Mouse (Mus musculus) left cerebral cortex, adult 8-10 months (tissue): ENCODE results near the gene Cox7a2. TPM values are rescaled to one million over a fixed set of nuclear protein-coding genes. Genes with fewer than 3 reads are reported as not detected.

Source experiments
- DNase-seq, 2 experiments: peaks; one replicate each; pipeline ENCODE4 v3.0.0; 2022; ENCODE audit warnings: low spot score in 2 of 2
- total RNA-seq, 4 experiments: library from RNA; stranded (reverse); gene quantifications; 2 replicates each; pipeline ENCODE4 v1.2.4; 2022

Cox7a2 gene
- total RNA-seq, 4 experiments from 2014 or later, result 327 to 361 (median 350) TPM

DNA sequence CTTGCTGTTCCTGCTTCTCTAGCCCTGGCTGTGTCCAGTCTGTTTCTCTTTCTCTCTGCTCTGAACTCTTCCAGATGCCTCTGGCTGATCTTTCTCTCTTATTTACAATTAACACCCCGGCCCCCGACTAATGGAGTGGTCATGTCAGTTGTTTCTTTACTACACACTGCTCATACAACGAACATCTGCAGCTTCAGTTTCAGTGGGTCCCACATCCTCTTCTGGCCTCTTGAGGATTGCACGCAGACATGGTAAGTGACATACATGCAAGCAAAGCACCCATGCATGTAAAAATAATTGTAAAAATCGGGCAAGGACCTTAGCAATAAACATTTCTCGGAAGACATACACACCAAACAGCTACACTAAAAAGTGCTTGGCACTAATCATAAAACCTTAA is 24.1 kb downstream of the Cox7a2 start:
- DNase-seq, result no peak

DNA sequence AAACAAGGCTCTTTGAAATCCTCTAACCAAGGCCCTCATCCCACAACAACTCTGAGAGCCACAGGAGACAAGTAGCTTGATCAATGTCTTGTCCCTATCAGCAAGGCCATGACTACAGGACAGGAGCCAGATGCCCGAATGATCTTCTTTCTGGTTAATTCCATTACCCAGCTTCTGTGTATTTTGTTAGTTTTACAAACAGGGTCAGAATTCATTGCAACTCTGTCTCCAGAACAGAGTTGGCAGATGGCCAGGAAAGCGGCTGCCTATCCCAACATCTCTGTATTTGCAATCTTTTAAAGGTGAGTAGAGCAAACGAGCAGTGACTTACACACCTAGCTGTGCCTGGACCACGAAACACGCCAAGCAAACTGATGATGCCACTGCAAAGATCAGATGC is 29.4 kb downstream of the Cox7a2 start:
- DNase-seq, result no peak

DNA sequence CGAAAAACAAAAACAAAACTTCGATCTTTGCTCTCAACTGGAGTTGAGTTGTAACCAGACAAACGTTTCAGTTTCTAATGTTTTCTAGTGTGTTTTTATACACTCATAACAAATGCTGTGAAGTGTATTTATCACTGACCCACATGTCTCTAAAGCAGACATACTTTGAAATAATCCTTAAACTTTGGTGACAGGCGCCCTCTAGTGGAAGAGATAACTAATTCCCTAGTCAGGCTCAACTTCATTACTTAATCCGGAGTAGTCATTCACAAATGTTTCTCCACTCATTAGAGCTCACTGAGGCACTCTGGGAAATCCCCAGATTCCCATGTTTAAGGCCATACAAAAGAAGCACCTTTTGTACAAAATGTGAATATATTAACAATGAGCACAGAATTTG is 36.6 kb downstream of the Cox7a2 start:
- DNase-seq, result no peak

DNA sequence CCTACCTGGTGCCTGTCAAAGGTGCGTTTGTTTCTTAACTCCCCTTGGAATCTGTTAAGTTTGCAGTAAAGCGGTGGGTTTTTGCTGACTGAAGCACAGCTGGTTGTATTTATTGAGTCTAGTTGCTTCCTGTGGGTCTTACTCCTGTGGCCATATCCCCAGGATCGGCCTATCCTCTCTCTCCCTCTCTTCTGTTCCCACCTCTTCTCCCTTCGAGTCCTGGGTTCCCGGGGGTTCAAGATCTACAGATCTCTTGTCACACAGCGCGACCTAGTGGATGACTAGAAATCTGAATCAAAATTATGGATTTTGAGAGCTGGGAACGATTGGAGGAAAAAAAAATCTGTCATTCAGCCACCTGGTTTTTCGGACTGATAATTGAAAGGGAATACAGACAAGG is 38.6 kb downstream of the Cox7a2 start:
- no peak for DNase-seq

DNA sequence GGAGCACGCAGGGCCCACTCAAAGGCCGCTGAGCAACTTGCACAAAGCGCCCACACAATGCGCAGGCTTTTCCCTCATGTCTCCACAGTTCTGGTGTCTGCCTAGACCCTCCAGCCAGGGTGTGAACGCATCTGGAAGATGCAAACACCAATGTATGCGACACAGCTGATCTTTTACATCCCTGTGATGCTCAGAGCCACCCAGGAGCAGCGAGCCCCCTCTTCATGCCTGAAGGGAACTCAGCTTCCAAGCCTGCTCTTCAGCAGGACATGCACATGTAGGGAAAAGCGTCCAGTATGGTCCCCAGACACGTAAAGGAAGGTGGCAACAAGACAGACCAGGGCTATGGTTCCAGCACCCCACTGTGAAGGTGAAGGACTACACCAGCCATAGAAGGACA is 39.5 kb downstream of the Cox7a2 start:
- DNase-seq, result no peak

DNA sequence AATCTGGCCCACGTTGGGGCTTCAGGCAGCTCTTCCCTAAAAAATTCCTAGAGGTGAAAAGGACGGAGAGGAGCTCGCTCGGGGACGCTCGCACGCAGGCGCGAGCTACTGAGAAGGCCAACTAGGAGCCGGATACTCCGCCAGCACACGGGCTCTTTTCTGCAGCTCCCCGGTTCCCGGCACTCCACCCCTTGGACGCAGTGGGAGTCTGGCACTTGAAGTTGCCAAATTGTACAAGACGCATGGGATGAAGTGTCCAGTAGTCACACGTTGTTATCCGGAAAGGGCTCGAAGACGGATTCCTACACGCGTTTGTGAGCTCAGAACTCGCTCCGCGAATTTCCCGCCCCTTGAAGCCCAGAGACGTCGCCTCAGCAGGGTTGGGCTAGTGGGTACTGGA is 40.2 kb downstream of the Cox7a2 start:
- DNase-seq, result no peak

DNA sequence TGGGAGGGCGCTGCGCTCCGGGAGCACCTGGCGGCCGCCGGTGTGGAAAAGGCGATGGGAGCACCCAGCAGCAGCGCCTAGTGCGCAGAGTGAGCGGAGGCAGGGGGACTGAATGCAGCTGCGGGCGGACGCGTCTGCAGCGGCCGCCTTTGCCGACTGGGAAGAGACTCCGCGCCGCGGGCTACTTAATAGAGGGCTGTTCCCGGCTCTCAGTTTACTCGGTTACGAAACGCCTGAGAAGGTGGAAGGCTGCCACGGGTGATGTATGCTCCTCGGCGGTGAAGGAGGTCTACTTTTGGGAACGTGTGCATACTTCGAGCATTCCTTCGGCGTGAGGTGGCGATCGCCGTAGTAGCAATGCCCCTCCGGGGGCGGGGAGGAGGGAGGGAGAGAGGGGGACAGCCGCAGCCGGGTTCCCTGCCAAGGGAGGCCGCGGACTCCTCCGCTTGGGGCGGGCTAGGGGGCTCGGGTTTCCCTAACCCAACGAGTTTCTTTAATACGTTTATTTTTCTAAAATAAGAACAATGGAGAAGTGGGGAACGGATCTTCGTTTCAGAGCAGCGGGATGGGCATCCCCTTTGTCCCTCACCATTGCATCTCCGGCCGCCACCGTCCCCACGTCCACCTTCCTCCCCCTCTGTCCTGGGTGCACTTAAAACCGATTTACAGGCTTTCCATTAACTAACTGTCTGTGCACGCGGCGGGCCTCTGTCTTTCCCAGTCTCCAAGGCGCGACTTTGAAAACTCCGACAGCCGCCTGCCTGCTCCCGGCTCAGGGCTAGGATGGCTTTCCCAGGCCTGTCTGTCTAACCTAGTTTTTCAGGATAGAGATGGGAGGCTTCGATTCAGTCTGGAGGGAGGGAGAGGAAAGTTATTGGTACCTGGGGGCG is 41.0 kb downstream of the Cox7a2 start, which contains the start of gene Col12a1:
Col12a1 (minus strand) TSS at position 351 of the 890 bp plus-strand sequence.
- peak; percentile 10 to 18 for DNase-seq

DNA sequence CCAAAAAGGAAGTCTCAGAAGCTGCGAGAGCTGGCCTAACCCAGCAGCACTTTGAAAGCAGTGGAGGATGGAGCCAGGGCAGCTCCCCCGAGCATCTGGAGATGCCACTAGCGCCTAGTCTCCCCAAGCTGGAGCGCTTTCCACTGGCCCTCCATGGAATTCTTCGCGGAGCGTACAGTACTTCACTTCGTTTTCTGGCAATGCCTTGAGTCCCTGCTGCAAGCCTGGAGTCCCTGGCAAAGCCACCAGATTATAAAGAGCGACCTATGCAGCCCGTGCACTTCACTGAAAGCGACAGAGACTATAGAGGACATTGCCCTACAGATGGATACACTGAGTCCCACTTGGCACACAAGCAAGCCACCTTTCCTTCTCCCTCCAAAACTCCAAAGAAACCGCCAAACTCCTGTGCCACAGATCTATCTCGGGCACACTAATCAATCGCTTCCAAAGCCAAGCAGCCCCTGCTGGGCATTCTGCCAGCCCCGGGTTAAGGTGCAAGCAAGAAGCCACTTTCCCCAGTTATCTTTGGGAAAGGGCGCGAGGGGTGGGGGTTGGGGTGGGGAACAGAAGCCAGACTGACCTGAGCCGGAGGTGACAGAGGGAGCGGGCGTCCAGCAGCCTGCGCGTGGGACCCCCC is 41.7 kb downstream of the Cox7a2 start:
- DNase-seq, result peak in 1 of 2 experiments; percentile 13

DNA sequence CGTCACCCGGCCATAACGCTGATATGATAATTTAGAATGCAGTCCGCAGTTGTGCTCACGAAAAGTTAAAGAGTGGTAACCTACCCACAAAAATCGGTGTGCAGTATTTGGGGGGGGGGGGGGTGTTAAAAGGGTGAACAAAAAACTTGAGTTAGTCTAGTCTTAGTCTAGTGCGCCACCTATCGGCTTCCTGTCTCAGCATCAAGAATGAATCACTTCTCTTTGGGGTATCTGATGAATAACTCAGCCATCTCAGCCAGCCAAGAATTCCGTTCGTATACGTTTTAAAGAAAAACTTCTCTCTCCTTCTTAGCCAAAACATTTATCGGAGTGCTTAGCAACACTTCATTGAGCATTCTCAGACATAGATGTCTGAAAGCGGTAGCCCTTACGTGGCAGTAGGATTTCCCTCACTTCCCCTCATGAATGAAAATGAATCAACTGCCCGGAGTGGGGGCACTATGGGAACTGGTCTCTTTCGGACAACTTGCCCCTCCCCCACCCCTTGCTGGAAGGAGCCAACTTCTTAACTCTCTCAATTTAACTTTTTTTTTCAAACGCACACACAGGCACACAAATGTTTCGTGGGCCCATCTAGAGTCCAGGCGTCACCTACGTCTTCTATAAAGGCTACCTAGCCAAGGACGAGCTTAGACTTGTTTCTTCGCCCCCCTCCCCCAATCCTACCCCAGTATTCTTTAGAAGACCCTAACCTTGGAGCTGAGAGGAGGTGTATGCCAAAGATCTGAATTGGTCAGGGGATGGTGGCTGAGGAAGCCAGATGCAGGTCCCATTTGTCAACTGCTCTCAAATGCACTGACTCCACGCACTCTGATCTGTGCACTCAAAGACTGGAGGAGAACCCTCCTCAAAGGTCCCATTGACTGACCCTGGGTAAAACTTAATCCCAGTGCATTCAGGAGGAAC is 42.5 kb downstream of the Cox7a2 start:
- DNase-seq, result peak in 1 of 2 experiments; percentile 43

DNA sequence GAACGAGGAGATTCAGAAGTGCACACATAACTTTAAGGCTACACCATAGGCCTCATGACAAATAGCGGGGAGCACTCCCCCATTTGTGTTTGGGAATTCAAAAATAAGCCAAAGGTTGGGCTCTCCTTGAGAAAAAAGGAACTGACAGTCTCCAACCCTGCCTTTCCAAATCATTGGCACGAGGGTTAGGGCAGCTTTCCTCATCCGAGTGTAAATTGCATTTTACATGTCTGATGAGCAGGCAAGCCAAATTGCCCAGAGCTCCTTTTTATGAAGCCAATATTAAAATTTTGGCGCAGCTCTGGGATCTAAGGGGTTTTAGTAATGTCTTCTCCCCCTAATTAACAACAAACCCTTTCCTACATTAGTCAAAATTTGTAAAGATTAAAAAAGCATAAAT is 43.2 kb downstream of the Cox7a2 start:
- DNase-seq, result no peak

DNA sequence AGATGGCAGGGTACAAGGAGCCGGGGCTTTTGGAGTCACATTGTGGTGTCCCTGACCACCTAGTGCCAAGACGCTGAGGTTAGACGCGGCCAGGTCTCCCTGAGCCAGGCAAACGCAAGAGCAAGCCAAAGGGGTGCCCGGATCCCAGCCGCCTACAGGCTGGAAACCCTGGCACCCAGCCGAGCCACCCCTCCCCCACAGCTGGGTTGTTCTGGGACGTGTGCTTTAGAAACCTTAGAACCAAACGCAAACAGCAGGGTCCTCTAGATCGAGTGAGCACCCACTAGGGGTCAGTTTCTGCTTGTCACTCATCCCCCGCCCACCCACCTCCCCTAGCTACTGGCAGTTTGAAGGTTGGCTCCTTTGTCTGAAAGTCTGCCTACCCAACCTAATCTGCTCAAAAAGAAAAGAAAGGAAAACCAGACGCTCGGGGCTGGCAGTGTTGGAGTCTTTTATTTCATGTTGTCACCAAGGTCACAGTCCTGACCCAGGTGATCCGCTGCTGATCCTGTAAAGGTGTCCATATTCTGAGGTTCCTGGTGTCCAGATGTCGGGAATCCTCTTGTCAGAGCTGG is 45.1 kb downstream of the Cox7a2 start:
- DNase-seq, result no peak

Other genes starting within 250 kb of the Cox7a2 start
- gene Col12a1, start 41.0 kb downstream of the Cox7a2 start, total RNA-seq, result 1 to 10 TPM; 5.3 to 9.6 (median 6.9) TPM
- gene Tmem30a, start 33.6 kb upstream of the Cox7a2 start, total RNA-seq, result 100 to 1,000 TPM; 254 to 287 (median 270) TPM